Mouse (Mus musculus) bone marrow macrophage, adult 2 months (primary cell): Measurements from ENCODE around the gene Zfp280c.

ENCODE experiments used
- CTCF ChIP-seq: IDR thresholded peaks from 2 replicates; pipeline ENCODE4 v1.5.1; 2012; ENCODE audit warnings: low read depth, mild to moderate bottlenecking, low read length, moderate library complexity
- POLR2A ChIP-seq: IDR thresholded peaks from 2 replicates; pipeline ENCODE4 v1.6.1; 2012; ENCODE audit warnings: mild to moderate bottlenecking, low read depth, low read length, borderline replicate concordance

DNA sequence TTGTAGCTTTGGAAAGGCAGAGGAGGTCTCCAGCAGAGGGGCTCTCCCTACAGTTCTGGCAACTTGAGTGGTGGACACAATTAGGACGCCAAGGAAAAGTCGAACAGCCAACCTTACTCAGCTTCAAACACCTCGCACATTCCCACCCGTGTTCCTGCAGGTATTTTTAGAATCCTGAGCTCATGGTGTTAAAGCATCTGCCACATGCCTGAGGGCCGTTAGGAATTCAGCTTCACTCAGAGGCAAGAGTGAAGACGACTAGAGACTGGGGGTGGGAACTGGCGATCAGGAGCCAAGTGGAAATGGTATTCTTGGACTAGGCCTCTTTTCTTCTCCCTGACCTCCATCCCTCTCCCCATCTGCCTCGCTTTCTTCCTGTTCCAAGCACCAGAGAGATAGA is 68.4 kb downstream of the Zfp280c start:
- TF ChIP-seq CTCF (no peak), POLR2A (no peak)
